Mouse (Mus musculus): Measurements from ENCODE around the gene Cspg4. TPM values are rescaled to one million over a fixed set of nuclear protein-coding genes. Genes with fewer than 3 reads are reported as not detected.
"Not testable (repeated sequence)": the region's sequence is repeated elsewhere in the genome, so short reads cannot be mapped to it uniquely, and the experiment has no call there.

Gene Cspg4
- total and polyA plus RNA-seq, 2 experiments from 2014 or later = 17.4 to 93.5 TPM

DNA sequence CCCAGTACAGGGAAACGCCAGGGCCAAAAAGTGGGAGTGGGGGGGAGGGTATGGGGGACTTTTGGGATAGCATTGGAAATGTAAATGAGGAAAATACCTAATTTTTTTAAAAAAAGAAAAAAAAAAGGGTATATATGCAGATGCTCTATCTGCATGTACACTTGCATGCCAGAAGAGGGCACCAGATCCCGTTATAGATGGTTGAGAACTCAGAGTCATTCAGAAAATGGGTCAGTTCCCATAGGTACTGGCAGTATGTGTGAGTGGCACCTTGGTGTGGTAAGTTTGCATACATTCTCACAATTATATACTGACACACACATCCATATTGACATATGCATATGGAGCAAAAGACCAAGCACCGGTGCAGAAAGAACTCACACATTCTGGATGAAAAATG, 82.6 kb downstream of the Cspg4 start:
- H3K9me3 ChIP-seq (replicated peaks; ENCODE audit: control insufficient read depth, low read length); ATAC-seq (ENCODE audit: insufficient read depth, low read depth); H3K4me1 ChIP-seq (ENCODE audit: control insufficient read depth, insufficient read depth); H3K27me3 ChIP-seq (ENCODE audit: control insufficient read depth, insufficient read depth, low read length); H3K4me2 ChIP-seq (ENCODE audit: low read depth, low read length); H3K4me3 ChIP-seq (ENCODE audit: low read depth, low read length); H3K27ac ChIP-seq (ENCODE audit: low read depth); H3K36me3 ChIP-seq (replicated peaks; ENCODE audit: control insufficient read depth, insufficient read depth, low read length); H3K9ac ChIP-seq (replicated peaks; ENCODE audit: low read depth, low read length): not testable (repeated sequence)
- TF ChIP-seq CTCF (IDR thresholded peaks at IDR 0.05; ENCODE audit: low read depth) = peak; percentile 78
- DNase-seq (ENCODE audit: low spot score) = peak; percentile 50
- WGBS = 20% methylated on average over 3 of the region's 3 CpGs

DNA sequence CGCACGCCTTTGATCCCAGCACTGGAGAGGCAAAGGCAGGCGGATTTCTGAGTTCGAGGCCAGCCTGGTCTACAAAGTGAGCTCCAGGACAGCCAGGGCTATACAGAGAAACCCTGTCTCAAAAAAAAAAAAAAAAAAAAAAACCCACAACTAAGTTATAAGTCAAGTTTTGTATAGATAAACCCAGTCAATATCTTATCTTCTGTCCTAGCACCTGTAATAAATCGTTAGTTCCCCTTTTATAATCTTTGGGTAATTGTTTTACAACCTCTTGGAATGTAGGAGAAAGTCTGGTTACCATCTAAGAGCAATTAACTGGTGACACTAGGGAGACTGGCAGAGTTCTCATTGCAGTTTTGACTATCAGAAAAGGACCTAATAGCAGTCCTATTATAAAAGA, 83.9 kb downstream of the Cspg4 start:
- H3K27ac ChIP-seq (ENCODE audit: low read depth); H3K4me1 ChIP-seq (ENCODE audit: control insufficient read depth, insufficient read depth); H3K4me3 ChIP-seq (ENCODE audit: low read depth, low read length); H3K9me3 ChIP-seq (replicated peaks; ENCODE audit: control insufficient read depth, low read length); DNase-seq (ENCODE audit: low spot score); H3K9ac ChIP-seq (replicated peaks; ENCODE audit: low read depth, low read length); H3K36me3 ChIP-seq (replicated peaks; ENCODE audit: control insufficient read depth, insufficient read depth, low read length); H3K4me2 ChIP-seq (ENCODE audit: low read depth, low read length); H3K27me3 ChIP-seq (ENCODE audit: control insufficient read depth, insufficient read depth, low read length); ATAC-seq (ENCODE audit: insufficient read depth, low read depth): not testable (repeated sequence)
- WGBS = 75% methylated on average over 5 of the region's 5 CpGs

Other genes with a start within 250 kb of the Cspg4 start
- gene Lingo1, start 68.6 kb upstream of the Cspg4 start, total RNA-seq (2014; rRNA removed; ENCODE audit: low replicate concordance) = 0.93 and 2.4 TPM in 2 replicates
- 0.66 and 1.1 TPM in 2 replicates for gene Lingo1, start 68.6 kb upstream of the Cspg4 start, polyA plus RNA-seq (2015; fragmentation: Nextera tagmentation; extraction: Ambion mirVana)
- gene Odf3l1, start 354 bp upstream of the Cspg4 start, total RNA-seq (2014; rRNA removed; ENCODE audit: low replicate concordance) = not detected in 2 replicates
- gene Odf3l1, start 354 bp upstream of the Cspg4 start, polyA plus RNA-seq (2015; fragmentation: Nextera tagmentation; extraction: Ambion mirVana) = 0.12 and 0.36 TPM in 2 replicates
- gene Snx33, start 63.3 kb downstream of the Cspg4 start, total RNA-seq (2014; rRNA removed; ENCODE audit: low replicate concordance) = 11.4 and 13.5 TPM in 2 replicates
- 4.4 and 5.2 TPM in 2 replicates for gene Snx33, start 63.3 kb downstream of the Cspg4 start, polyA plus RNA-seq (2015; fragmentation: Nextera tagmentation; extraction: Ambion mirVana)
- gene Imp3, start 72.4 kb downstream of the Cspg4 start, total RNA-seq (2014; rRNA removed; ENCODE audit: low replicate concordance) = 178 and 179 TPM in 2 replicates
- gene Imp3, start 72.4 kb downstream of the Cspg4 start, polyA plus RNA-seq (2015; fragmentation: Nextera tagmentation; extraction: Ambion mirVana) = 58.1 and 63.1 TPM in 2 replicates
- gene Snupn, start 85.8 kb downstream of the Cspg4 start, total RNA-seq (2014; rRNA removed; ENCODE audit: low replicate concordance) = 2.8 and 9.6 TPM in 2 replicates
- gene Snupn, start 85.8 kb downstream of the Cspg4 start, polyA plus RNA-seq (2015; fragmentation: Nextera tagmentation; extraction: Ambion mirVana) = 14.9 and 15.8 TPM in 2 replicates
- gene Ptpn9, start 129.9 kb downstream of the Cspg4 start, total RNA-seq (2014; rRNA removed; ENCODE audit: low replicate concordance) = 22.2 and 22.6 TPM in 2 replicates
- gene Ptpn9, start 129.9 kb downstream of the Cspg4 start, polyA plus RNA-seq (2015; fragmentation: Nextera tagmentation; extraction: Ambion mirVana) = 7.8 and 8.9 TPM in 2 replicates
- 27.9 and 39.6 TPM in 2 replicates for gene Sin3a, start 207.0 kb downstream of the Cspg4 start, total RNA-seq (2014; rRNA removed; ENCODE audit: low replicate concordance)
- 9.7 and 12.1 TPM in 2 replicates for gene Sin3a, start 207.0 kb downstream of the Cspg4 start, polyA plus RNA-seq (2015; fragmentation: Nextera tagmentation; extraction: Ambion mirVana)